Mouse (Mus musculus): ENCODE data around the gene Nmnat2.
A peak's percentile ranks its signal among the peaks of the same experiment; 100 is the strongest.

The Nmnat2 gene

GRCm38 (mm10) chr1:153125287-153126275 lies 170.8 kb downstream of the Nmnat2 start:
- no peak for DNase-seq (ENCODE audit: low spot score)

GRCm38 (mm10) chr1:153126491-153127381 lies 171.9 kb downstream of the Nmnat2 start:
- DNase-seq (ENCODE audit: low spot score) = no peak

GRCm38 (mm10) chr1:153127622-153128021 lies 172.8 kb downstream of the Nmnat2 start:
- DNase-seq (ENCODE audit: low spot score) = no peak

GRCm38 (mm10) chr1:153128780-153129179 lies 174.0 kb downstream of the Nmnat2 start:
- DNase-seq (ENCODE audit: low spot score) = no peak

- DNase-seq (ENCODE audit: low spot score) = no peak
These were observed 175.4 kb downstream of the Nmnat2 start for GRCm38 (mm10) chr1:153129992-153130713.

GRCm38 (mm10) chr1:153133865-153134781 lies 179.3 kb downstream of the Nmnat2 start:
- DNase-seq (ENCODE audit: low spot score) = peak; percentile 24

- no peak for DNase-seq (ENCODE audit: low spot score)
These were observed 181.9 kb downstream of the Nmnat2 start for GRCm38 (mm10) chr1:153136647-153137046.

- no peak for DNase-seq (ENCODE audit: low spot score)
These were observed 183.7 kb downstream of the Nmnat2 start for GRCm38 (mm10) chr1:153138486-153138885.

- DNase-seq (ENCODE audit: low spot score) = no peak
These were observed 184.8 kb downstream of the Nmnat2 start for GRCm38 (mm10) chr1:153139635-153140034.

- no peak for DNase-seq (ENCODE audit: low spot score)
These were observed 185.5 kb downstream of the Nmnat2 start for GRCm38 (mm10) chr1:153140265-153140664.

GRCm38 (mm10) chr1:153140747-153141228 lies 186.0 kb downstream of the Nmnat2 start:
- no peak for DNase-seq (ENCODE audit: low spot score)

GRCm38 (mm10) chr1:153144021-153144420 lies 189.2 kb downstream of the Nmnat2 start:
- DNase-seq (ENCODE audit: low spot score) = no peak

- DNase-seq (ENCODE audit: low spot score) = no peak
These were observed 191.0 kb downstream of the Nmnat2 start for GRCm38 (mm10) chr1:153145791-153146190.

- DNase-seq (ENCODE audit: low spot score) = no peak
These were observed 197.8 kb downstream of the Nmnat2 start for GRCm38 (mm10) chr1:153152594-153152993.

GRCm38 (mm10) chr1:153153619-153154137 lies 198.9 kb downstream of the Nmnat2 start:
- DNase-seq (ENCODE audit: low spot score) = no peak

GRCm38 (mm10) chr1:153155364-153155763 lies 200.6 kb downstream of the Nmnat2 start:
- no peak for DNase-seq (ENCODE audit: low spot score)

- no peak for DNase-seq (ENCODE audit: low spot score)
These were observed 202.3 kb downstream of the Nmnat2 start for GRCm38 (mm10) chr1:153157021-153157623.

GRCm38 (mm10) chr1:153159137-153159536 lies 204.3 kb downstream of the Nmnat2 start:
- no peak for DNase-seq (ENCODE audit: low spot score)

GRCm38 (mm10) chr1:153163831-153164230 lies 209.0 kb downstream of the Nmnat2 start:
- no peak for DNase-seq (ENCODE audit: low spot score)

- DNase-seq (ENCODE audit: low spot score) = no peak
These were observed 213.5 kb downstream of the Nmnat2 start for GRCm38 (mm10) chr1:153168293-153168692.
